Mouse (Mus musculus): ENCODE measurements around the gene Itga9. TPM values are rescaled to one million over a fixed set of nuclear protein-coding genes. Genes with fewer than 3 reads are reported as not detected.

Gene Itga9
- polyA plus RNA-seq, 1 experiment from 2014 or later, result 6.0 TPM

DNA sequence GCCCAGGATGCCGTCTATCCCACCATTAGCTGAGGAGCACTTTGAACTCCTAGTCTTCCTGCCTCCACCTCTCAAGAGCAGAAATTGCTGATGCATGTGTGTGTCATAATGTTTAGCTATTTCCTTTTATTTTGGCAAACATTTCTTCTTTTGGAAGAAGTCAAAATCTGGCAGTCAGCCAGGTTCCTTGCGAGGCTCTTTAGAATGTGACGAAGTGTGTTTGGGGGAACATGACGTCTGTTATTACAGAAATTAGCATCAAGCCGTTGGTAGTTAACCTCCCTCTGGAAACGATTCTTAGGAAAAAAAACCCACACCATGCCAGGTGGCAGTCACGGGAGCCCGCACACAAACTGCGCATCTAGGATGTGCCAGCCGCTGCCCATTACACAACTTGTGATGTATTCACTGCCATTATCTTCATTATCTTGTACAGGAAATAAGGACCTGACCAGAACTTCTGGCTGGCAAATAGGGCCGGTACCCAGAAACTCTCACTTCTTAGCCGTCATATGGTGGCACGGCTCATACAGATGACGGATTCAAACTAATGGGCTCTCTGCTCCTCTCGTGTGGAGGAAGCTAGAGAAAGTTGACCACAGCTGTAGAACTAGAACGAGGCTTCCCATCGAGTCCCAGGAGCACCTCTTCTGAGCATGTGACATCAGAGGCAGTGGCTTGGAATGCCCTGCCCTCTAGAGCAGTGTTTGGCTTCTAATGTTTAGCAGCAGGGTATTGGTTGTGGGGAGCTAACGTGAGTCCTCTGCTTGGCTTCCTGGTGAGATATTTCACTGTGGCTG is 99.9 kb downstream of the Itga9 start:
- Histone ChIP-seq H3K27me3 (ENCODE audit: insufficient read depth, poor library complexity, severe bottlenecking) (no peaks in the 10 kb centered on the region), H3K4me3 (no peak overlapping the region), H3K9me3 (0 out of 2 replicates have a peak, but pooled peaks cover 3% of the 10 kb centered on the region), H3K36me3 (peaks cover 12% of the 10 kb centered on the region; the same call in 1 of the 2 replicates), H3K4me1 (replicated peaks) (peaks cover 9% of the 10 kb centered on the region), H3K27ac (no peak overlapping the region)
- DNase-seq (ENCODE audit: low spot score), result no peak
- 87% methylated on average over 18 of the region's 18 CpGs for WGBS

DNA sequence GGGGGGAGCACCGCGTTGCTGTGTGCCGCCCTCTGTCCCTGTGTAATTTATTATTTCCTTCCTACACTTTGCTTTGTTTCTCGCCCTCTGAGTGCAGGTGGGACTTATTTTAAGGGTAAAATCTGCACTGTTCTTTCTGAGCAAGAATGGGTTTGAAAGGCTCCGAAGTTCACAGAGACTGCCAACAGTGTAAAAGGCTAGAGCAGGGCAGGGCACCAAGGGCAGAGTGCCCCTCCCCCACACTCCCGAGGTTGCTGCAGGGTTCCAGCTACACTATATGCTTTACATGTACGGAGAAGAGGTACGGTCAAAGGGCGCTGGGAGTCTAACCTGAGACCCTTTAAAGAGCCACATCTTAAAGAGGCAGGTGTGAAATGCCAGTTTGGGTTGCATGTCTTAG is 104.1 kb downstream of the Itga9 start:
- WGBS, result 76% methylated on average over 9 of the region's 9 CpGs
- 0 out of 2 replicates have a peak, but pooled peaks cover 3% of the 10 kb centered on the region for H3K9me3 ChIP-seq
- H3K27me3 ChIP-seq (ENCODE audit: insufficient read depth, poor library complexity, severe bottlenecking), result no peaks in the 10 kb centered on the region
- no peak overlapping the region for H3K27ac ChIP-seq
- peaks cover 12% of the 10 kb centered on the region; the same call in 1 of the 2 replicates for H3K36me3 ChIP-seq
- H3K4me3 ChIP-seq, result no peak overlapping the region
- no peak for DNase-seq (ENCODE audit: low spot score)
- peaks cover 3% of the 10 kb centered on the region for H3K4me1 ChIP-seq (replicated peaks)

DNA sequence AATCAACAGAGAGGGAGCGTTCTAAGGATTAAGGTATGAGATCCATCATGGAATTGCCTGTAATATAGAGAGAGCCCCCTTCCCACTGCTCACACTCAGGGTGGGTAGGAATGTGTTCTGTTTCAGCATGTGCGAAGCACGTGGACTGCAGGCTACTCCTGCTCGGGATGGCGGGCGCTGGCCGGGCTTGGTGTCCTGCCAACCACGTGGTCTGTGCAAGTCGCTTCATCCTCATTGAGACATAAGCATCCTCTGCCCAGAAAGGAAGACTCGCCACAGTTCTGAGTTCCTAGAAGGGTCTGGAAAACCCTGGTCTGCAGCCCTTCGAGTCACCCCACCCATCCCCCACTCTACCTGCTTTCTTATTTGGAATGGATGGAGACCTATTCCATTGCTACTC is 105.3 kb downstream of the Itga9 start:
- Histone ChIP-seq H3K36me3 (peaks cover 10% of the 10 kb centered on the region; the same call in 1 of the 2 replicates), H3K27me3 (ENCODE audit: insufficient read depth, poor library complexity, severe bottlenecking) (no peaks in the 10 kb centered on the region), H3K4me3 (no peak overlapping the region), H3K9me3 (0 out of 2 replicates have a peak, but pooled peaks cover 3% of the 10 kb centered on the region), H3K4me1 (replicated peaks) (peaks cover 7% of the 10 kb centered on the region; the same call in 1 of the 2 replicates), H3K27ac (no peak overlapping the region)
- DNase-seq (ENCODE audit: low spot score), result no peak
- 93% methylated on average over 11 of the region's 11 CpGs for WGBS

- no peaks in the 10 kb centered on the region for H3K9me3 ChIP-seq
- peaks cover 7% of the 10 kb centered on the region; the same call in 1 of the 2 replicates for H3K4me1 ChIP-seq (replicated peaks)
- no peak overlapping the region for H3K27ac ChIP-seq
- no peaks in the 10 kb centered on the region for H3K27me3 ChIP-seq (ENCODE audit: insufficient read depth, poor library complexity, severe bottlenecking)
- 84% methylated on average over 8 of the region's 8 CpGs for WGBS
- no peak overlapping the region for H3K4me3 ChIP-seq
- DNase-seq (ENCODE audit: low spot score), result no peak
- H3K36me3 ChIP-seq, result peaks cover 3% of the 10 kb centered on the region; the same call in 1 of the 2 replicates
These were observed 107.0 kb downstream of the Itga9 start for GRCm38 (mm10) chr9:118713515-118713914.

DNA sequence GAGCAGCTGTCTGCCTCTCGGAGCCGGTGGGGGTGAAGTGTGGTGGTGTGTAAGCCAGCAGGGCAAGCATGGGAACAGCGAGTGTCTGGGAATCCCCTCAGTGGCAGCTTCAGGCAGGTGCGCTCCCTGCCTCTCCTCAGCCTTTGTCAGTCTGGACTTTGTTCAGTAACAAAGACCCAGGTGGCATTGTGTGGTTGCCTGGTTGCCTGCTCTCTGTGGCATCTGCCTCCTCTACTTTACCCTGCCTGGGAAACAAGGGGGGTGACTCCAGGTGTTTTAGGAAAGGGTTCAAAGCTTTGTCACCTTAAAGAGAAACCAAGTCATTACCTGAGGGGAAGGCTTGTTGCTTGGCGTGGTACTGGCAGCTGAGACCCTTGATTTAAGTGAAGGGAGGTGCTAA is 108.0 kb downstream of the Itga9 start:
- Histone ChIP-seq H3K4me1 (replicated peaks) (peaks cover 7% of the 10 kb centered on the region; the same call in 1 of the 2 replicates), H3K9me3 (no peaks in the 10 kb centered on the region), H3K27me3 (ENCODE audit: insufficient read depth, poor library complexity, severe bottlenecking) (no peaks in the 10 kb centered on the region), H3K27ac (no peak overlapping the region), H3K36me3 (no peaks in the 10 kb centered on the region), H3K4me3 (no peak overlapping the region)
- 87% methylated on average over 5 of the region's 5 CpGs for WGBS
- no peak for DNase-seq (ENCODE audit: low spot score)

GRCm38 (mm10) chr9:118715971-118716628 is 109.6 kb downstream of the Itga9 start:
- peaks cover 7% of the 10 kb centered on the region; the same call in 1 of the 2 replicates for H3K4me1 ChIP-seq (replicated peaks)
- H3K9me3 ChIP-seq, result no peaks in the 10 kb centered on the region
- 87% methylated on average over 9 of the region's 9 CpGs for WGBS
- no peak for DNase-seq (ENCODE audit: low spot score)
- H3K36me3 ChIP-seq, result peaks cover 3% of the 10 kb centered on the region; the same call in 1 of the 2 replicates
- H3K27me3 ChIP-seq (ENCODE audit: insufficient read depth, poor library complexity, severe bottlenecking), result no peaks in the 10 kb centered on the region
- H3K27ac ChIP-seq, result no peak overlapping the region
- H3K4me3 ChIP-seq, result no peak overlapping the region

DNA sequence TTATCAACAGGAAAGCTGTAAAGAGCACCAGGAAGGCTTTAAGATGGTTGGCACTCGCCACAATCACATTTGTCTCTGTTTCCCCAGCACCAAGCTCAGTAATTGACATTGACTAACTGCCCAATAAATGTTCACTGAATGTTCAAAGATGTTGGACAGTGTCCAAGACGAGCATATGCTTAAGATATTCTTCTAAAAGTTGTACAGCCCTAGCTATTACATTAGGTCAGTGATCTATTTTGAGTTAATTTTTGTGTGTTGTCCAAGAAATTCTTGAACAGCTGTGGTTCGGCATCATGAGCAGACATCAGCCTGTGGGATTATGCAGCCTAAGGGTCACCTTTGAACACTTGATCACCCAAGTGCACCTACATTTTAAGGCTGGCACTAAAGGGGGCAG is 110.9 kb downstream of the Itga9 start:
- peaks cover 3% of the 10 kb centered on the region; the same call in 1 of the 2 replicates for H3K36me3 ChIP-seq
- WGBS, result 90% methylated on average over 3 of the region's 3 CpGs
- H3K27ac ChIP-seq, result no peak overlapping the region
- no peak overlapping the region for H3K4me3 ChIP-seq
- DNase-seq (ENCODE audit: low spot score), result no peak
- no peaks in the 10 kb centered on the region for H3K9me3 ChIP-seq
- H3K27me3 ChIP-seq (ENCODE audit: insufficient read depth, poor library complexity, severe bottlenecking), result no peaks in the 10 kb centered on the region
- peaks cover 7% of the 10 kb centered on the region; the same call in 1 of the 2 replicates for H3K4me1 ChIP-seq (replicated peaks)

- H3K9me3 ChIP-seq, result no peaks in the 10 kb centered on the region
- H3K4me3 ChIP-seq, result no peak overlapping the region
- H3K27me3 ChIP-seq (ENCODE audit: insufficient read depth, poor library complexity, severe bottlenecking), result no peaks in the 10 kb centered on the region
- WGBS, result 90% methylated on average over 2 of the region's 2 CpGs
- H3K4me1 ChIP-seq (replicated peaks), result peaks cover 7% of the 10 kb centered on the region; the same call in 1 of the 2 replicates
- H3K36me3 ChIP-seq, result peaks cover 3% of the 10 kb centered on the region; the same call in 1 of the 2 replicates
- no peak for DNase-seq (ENCODE audit: low spot score)
- no peak overlapping the region for H3K27ac ChIP-seq
These were observed 112.0 kb downstream of the Itga9 start for GRCm38 (mm10) chr9:118718511-118718910.

GRCm38 (mm10) chr9:118721056-118721455 is 114.6 kb downstream of the Itga9 start:
- H3K4me3 ChIP-seq, result no peak overlapping the region
- 96% methylated on average over 6 of the region's 6 CpGs for WGBS
- peaks cover 1% of the 10 kb centered on the region; the same call in 1 of the 2 replicates for H3K4me1 ChIP-seq (replicated peaks)
- no peak overlapping the region for H3K27ac ChIP-seq
- no peaks in the 10 kb centered on the region for H3K27me3 ChIP-seq (ENCODE audit: insufficient read depth, poor library complexity, severe bottlenecking)
- no peak for DNase-seq (ENCODE audit: low spot score)
- no peaks in the 10 kb centered on the region for H3K9me3 ChIP-seq
- H3K36me3 ChIP-seq, result peaks cover 3% of the 10 kb centered on the region; the same call in 1 of the 2 replicates

DNA sequence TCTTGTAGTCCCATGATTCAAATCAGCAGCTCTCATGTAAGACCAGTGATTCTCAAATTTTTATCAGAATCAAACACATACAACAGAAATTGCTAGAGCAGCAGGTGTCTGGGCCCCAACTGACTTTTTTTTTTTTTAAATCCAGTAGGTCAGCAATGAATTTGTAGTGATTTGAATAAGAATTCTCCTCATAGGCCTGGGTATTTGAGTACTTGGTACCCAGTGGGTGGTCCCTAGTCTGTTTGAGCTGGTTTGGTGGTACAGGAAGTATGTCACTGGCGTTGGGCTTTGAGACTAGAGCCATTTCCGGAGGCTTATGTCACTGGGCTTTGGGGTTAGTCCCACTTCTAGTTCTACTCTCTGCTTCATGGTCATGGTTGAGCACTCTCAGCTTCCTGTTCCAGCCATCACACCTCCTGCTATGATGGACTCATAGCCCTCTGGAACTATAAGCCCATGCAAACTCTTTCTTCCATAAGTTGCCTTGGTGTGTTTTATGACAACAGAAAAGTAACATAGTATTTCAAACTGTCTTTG is 116.4 kb downstream of the Itga9 start:
- DNase-seq (ENCODE audit: low spot score), result no peak
- peaks cover 4% of the 10 kb centered on the region; the same call in 1 of the 2 replicates for H3K4me1 ChIP-seq (replicated peaks)
- no peaks in the 10 kb centered on the region for H3K9me3 ChIP-seq
- no peak overlapping the region for H3K4me3 ChIP-seq
- H3K27ac ChIP-seq, result no peak overlapping the region
- 91% methylated on average over 2 of the region's 2 CpGs for WGBS
- H3K27me3 ChIP-seq (ENCODE audit: insufficient read depth, poor library complexity, severe bottlenecking), result no peaks in the 10 kb centered on the region
- peaks cover 3% of the 10 kb centered on the region; the same call in 1 of the 2 replicates for H3K36me3 ChIP-seq

DNA sequence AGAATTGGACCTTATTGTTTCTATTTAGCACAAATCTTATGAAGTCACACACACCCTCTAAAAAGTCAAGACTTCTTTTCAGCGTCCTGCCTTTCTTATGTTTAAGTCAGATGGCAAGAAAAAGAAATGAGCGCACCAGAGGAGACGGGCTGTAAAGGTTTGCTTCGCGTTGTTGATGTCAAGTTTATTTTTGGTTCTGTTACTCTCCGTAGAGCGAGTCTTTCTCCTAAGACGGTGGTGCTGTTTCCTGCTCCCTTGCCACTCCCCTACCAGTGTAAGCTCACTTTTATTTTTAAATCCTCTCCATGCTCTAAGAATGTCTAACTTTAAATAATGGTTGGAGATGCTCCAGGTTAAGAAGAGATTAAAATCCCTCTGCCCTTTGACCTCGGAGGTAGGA is 118.6 kb downstream of the Itga9 start:
- Histone ChIP-seq H3K9me3 (no peaks in the 10 kb centered on the region), H3K4me3 (no peak overlapping the region), H3K36me3 (peaks cover 3% of the 10 kb centered on the region; the same call in 1 of the 2 replicates), H3K27ac (no peak overlapping the region), H3K4me1 (replicated peaks) (peaks cover 9% of the 10 kb centered on the region; the same call in 1 of the 2 replicates), H3K27me3 (ENCODE audit: insufficient read depth, poor library complexity, severe bottlenecking) (no peaks in the 10 kb centered on the region)
- WGBS, result 87% methylated on average over 9 of the region's 9 CpGs
- no peak for DNase-seq (ENCODE audit: low spot score)

- Histone ChIP-seq H3K36me3 (no peaks in the 10 kb centered on the region), H3K27me3 (ENCODE audit: insufficient read depth, poor library complexity, severe bottlenecking) (no peaks in the 10 kb centered on the region), H3K9me3 (no peaks in the 10 kb centered on the region), H3K4me3 (no peak overlapping the region), H3K4me1 (replicated peaks) (peaks cover 21% of the 10 kb centered on the region), H3K27ac (no peak overlapping the region)
- no peak for DNase-seq (ENCODE audit: low spot score)
- 87% methylated on average over 4 of the region's 4 CpGs for WGBS
These were observed 120.1 kb downstream of the Itga9 start for GRCm38 (mm10) chr9:118726550-118726949.
